Mouse (Mus musculus) liver, embryonic 12.5 days (tissue): ENCODE measurements around the gene Gm20695. TPM values are rescaled to one million over a fixed set of nuclear protein-coding genes. Genes with fewer than 3 reads are reported as not detected.
A peak's percentile ranks its signal among the peaks of the same experiment; 100 is the strongest.
"Not testable (repeated sequence)": the region's sequence is repeated elsewhere in the genome, so short reads cannot be mapped to it uniquely, and the experiment has no call there.

ENCODE experiments used
- ATAC-seq: fragments of 200-750 bp; cut with Nextera tagmentation; 2 replicates; pipeline ENCODE4 v1.8.0; 2017; ENCODE audit warnings: moderate number of reproducible peaks, mild to moderate bottlenecking, moderate library complexity
- H3K27ac ChIP-seq: fragments of 300-500 bp; sonication (generic); 2 replicates; pipeline ENCODE4 v1.5.1; 2016; ENCODE audit warnings: mild to moderate bottlenecking
- H3K27me3 ChIP-seq: fragments of 300-500 bp; sonication (generic); replicated peaks from 2 replicates; pipeline ENCODE4 v1.6.1; 2016; ENCODE audit warnings: mild to moderate bottlenecking, moderate library complexity
- H3K36me3 ChIP-seq: fragments of 300-500 bp; sonication (generic); 2 replicates; pipeline ENCODE4 v1.6.1; 2016; ENCODE audit warnings: mild to moderate bottlenecking, moderate library complexity
- H3K4me1 ChIP-seq: fragments of 300-500 bp; sonication (generic); 2 replicates; pipeline ENCODE4 v1.6.1; 2016
- H3K4me2 ChIP-seq: fragments of 300-500 bp; sonication (generic); 2 replicates; pipeline ENCODE4 v1.6.1; 2016; ENCODE audit warnings: mild to moderate bottlenecking, moderate library complexity
- H3K4me3 ChIP-seq: fragments of 300-500 bp; sonication (generic); 2 replicates; pipeline ENCODE4 v1.5.1; 2016; ENCODE audit warnings: mild to moderate bottlenecking, moderate library complexity
- H3K9ac ChIP-seq: fragments of 300-500 bp; sonication (generic); 2 replicates; pipeline ENCODE4 v1.6.1; 2016; ENCODE audit warnings: mild to moderate bottlenecking, moderate library complexity
- H3K9me3 ChIP-seq: fragments of 300-500 bp; sonication (generic); replicated peaks from 2 replicates; pipeline ENCODE4 v1.6.1; 2016; ENCODE audit warnings: mild to moderate bottlenecking, moderate library complexity
- WGBS: fragments of 180-500 bp; shearing (Covaris S2); methylation state at CpG from one replicate; pipeline ENCODE4 v1.1.7; 2016; ENCODE audit not compliant: insufficient replicate concordance; 5-methylcytosine and 5-hydroxymethylcytosine counted together
- polyA plus RNA-seq: library from polyadenylated mRNA; unstranded; fragments of >200 nt; fragmentation: Nextera tagmentation; extraction: Ambion mirVana; gene quantifications from 2 replicates; pipeline ENCODE4 v1.2.1, GENCODE M21; 2016

Gm20695 gene
- 0.81 and 1.2 TPM in 2 replicates for polyA plus RNA-seq

GRCm38 (mm10) chr16:3884201-3885064 is at the start of gene Gm20695, which contains the start of gene Zfp597:
Gene Gm20695 (plus strand): TSS chr16:3884648.
Gene Zfp597 (minus strand): TSS chr16:3884561.
- peak; percentile 98 for ATAC-seq

GRCm38 (mm10) chr16:3835461-3835860 is 49.0 kb upstream of the Gm20695 start:
- no peak for ATAC-seq
- peaks cover 7% of the 10 kb centered on the region; the same call in 1 of the 2 replicates for H3K27me3 ChIP-seq
- WGBS: 56% methylated on average over 2 of the region's 2 CpGs
- no peak overlapping the region for H3K4me2 ChIP-seq
- no peak overlapping the region for H3K27ac ChIP-seq
- H3K4me3 ChIP-seq: no peak overlapping the region
- H3K4me1 ChIP-seq: no peaks in the 10 kb centered on the region
- H3K36me3 ChIP-seq: no peaks in the 10 kb centered on the region
- H3K9ac ChIP-seq: no peak overlapping the region
- H3K9me3 ChIP-seq: no peaks in the 10 kb centered on the region

More at GRCm38 (mm10) chr16:3884201-3885064, at the start of gene Gm20695, which contains the start of gene Zfp597:
- H3K9ac ChIP-seq: peak within 1 kb of the TSS; percentile 93
- under 1% methylated on average over 88 of the region's 88 CpGs for WGBS
- H3K27ac ChIP-seq: peak within 1 kb of the TSS; percentile 87
- H3K36me3 ChIP-seq: peaks cover 17% of the 10 kb centered on the region
- H3K4me2 ChIP-seq: peak within 1 kb of the TSS; percentile 83
- peaks cover 35% of the 10 kb centered on the region for H3K4me1 ChIP-seq
- peak within 1 kb of the TSS; percentile 88 for H3K4me3 ChIP-seq
- H3K9me3 ChIP-seq: no peaks in the 10 kb centered on the region
- H3K27me3 ChIP-seq: no peaks in the 10 kb centered on the region

- H3K27ac ChIP-seq: no peak overlapping the region
- H3K9me3 ChIP-seq: no peaks in the 10 kb centered on the region
- 50% methylated on average over 17 of the region's 17 CpGs for WGBS
- no peaks in the 10 kb centered on the region for H3K36me3 ChIP-seq
- H3K4me1 ChIP-seq: peaks cover 6% of the 10 kb centered on the region; the same call in 1 of the 2 replicates
- no peak overlapping the region for H3K4me3 ChIP-seq
- H3K9ac ChIP-seq: no peak overlapping the region
- peaks cover 7% of the 10 kb centered on the region; the same call in 1 of the 2 replicates for H3K27me3 ChIP-seq
- ATAC-seq: 0 out of 2 replicates have a peak, but pooled peaks have one; percentile 30
- no peak overlapping the region for H3K4me2 ChIP-seq
These were observed 45.1 kb upstream of the Gm20695 start for GRCm38 (mm10) chr16:3839157-3839885.

- no peaks in the 10 kb centered on the region for H3K36me3 ChIP-seq
- H3K4me3 ChIP-seq: no peak overlapping the region
- H3K4me2 ChIP-seq: no peak overlapping the region
- peaks cover 7% of the 10 kb centered on the region; the same call in 1 of the 2 replicates for H3K27me3 ChIP-seq
- H3K9me3 ChIP-seq: no peaks in the 10 kb centered on the region
- 32% methylated on average over 4 of the region's 4 CpGs for WGBS
- peaks cover 22% of the 10 kb centered on the region for H3K4me1 ChIP-seq
- H3K9ac ChIP-seq: no peak overlapping the region
- ATAC-seq: no peak
- H3K27ac ChIP-seq: no peak overlapping the region
These were observed 41.5 kb upstream of the Gm20695 start for GRCm38 (mm10) chr16:3842989-3843388.

- Histone ChIP-seq H3K27me3 (peaks cover 7% of the 10 kb centered on the region; the same call in 1 of the 2 replicates), H3K4me2 (no peak overlapping the region), H3K27ac (no peak overlapping the region), H3K9me3 (no peaks in the 10 kb centered on the region), H3K4me3 (no peak overlapping the region), H3K36me3 (no peaks in the 10 kb centered on the region), H3K9ac (no peak overlapping the region), H3K4me1 (peaks cover 24% of the 10 kb centered on the region)
- no peak for ATAC-seq
- WGBS: 65% methylated on average over 1 of the region's 1 CpGs
These were observed 40.7 kb upstream of the Gm20695 start for GRCm38 (mm10) chr16:3843796-3844195.

GRCm38 (mm10) chr16:3846711-3847518 is 37.5 kb upstream of the Gm20695 start, which contains the start of gene Zfp174:
Gene Zfp174 (plus strand): TSS chr16:3847268.
- Histone ChIP-seq H3K27ac (peak within 1 kb of the TSS; percentile 27; the same call in 1 of the 2 replicates), H3K27me3 (no peaks in the 10 kb centered on the region), H3K4me3 (peak within 1 kb of the TSS; percentile 73), H3K4me1 (peaks cover 29% of the 10 kb centered on the region), H3K9me3 (no peaks in the 10 kb centered on the region), H3K9ac (peak within 1 kb of the TSS; percentile 76), H3K4me2 (peak within 1 kb of the TSS; percentile 81), H3K36me3 (no peaks in the 10 kb centered on the region)
- WGBS: 3% methylated on average over 38 of the region's 38 CpGs
- peak; percentile 100 for ATAC-seq

- no peaks in the 10 kb centered on the region for H3K36me3 ChIP-seq
- H3K4me2 ChIP-seq: peak overlapping the region; percentile 81
- ATAC-seq: no peak
- H3K9me3 ChIP-seq: no peaks in the 10 kb centered on the region
- peaks cover 27% of the 10 kb centered on the region for H3K4me1 ChIP-seq
- H3K9ac ChIP-seq: peak overlapping the region; percentile 76; the same call in 1 of the 2 replicates
- WGBS: 71% methylated on average over 4 of the region's 4 CpGs
- peak overlapping the region; percentile 27; the same call in 1 of the 2 replicates for H3K27ac ChIP-seq
- peak overlapping the region; percentile 73 for H3K4me3 ChIP-seq
- H3K27me3 ChIP-seq: no peaks in the 10 kb centered on the region
These were observed 36.6 kb upstream of the Gm20695 start for GRCm38 (mm10) chr16:3847871-3848270.

- no peaks in the 10 kb centered on the region for H3K27me3 ChIP-seq
- H3K27ac ChIP-seq: no peak overlapping the region
- no peaks in the 10 kb centered on the region for H3K9me3 ChIP-seq
- WGBS: 65% methylated on average over 3 of the region's 3 CpGs
- H3K4me3 ChIP-seq: no peak overlapping the region
- no peak overlapping the region for H3K9ac ChIP-seq
- no peaks in the 10 kb centered on the region for H3K36me3 ChIP-seq
- peaks cover 23% of the 10 kb centered on the region for H3K4me1 ChIP-seq
- H3K4me2 ChIP-seq: no peak overlapping the region
- no peak for ATAC-seq
These were observed 36.0 kb upstream of the Gm20695 start for GRCm38 (mm10) chr16:3848416-3848815.

GRCm38 (mm10) chr16:3851301-3851700 is 33.1 kb upstream of the Gm20695 start:
- 79% methylated on average over 13 of the region's 13 CpGs for WGBS
- not testable (repeated sequence) for H3K9me3 ChIP-seq, H3K27ac ChIP-seq, H3K36me3 ChIP-seq, H3K9ac ChIP-seq, H3K4me2 ChIP-seq, ATAC-seq, H3K27me3 ChIP-seq, H3K4me3 ChIP-seq
- peaks cover 23% of the 10 kb centered on the region for H3K4me1 ChIP-seq

GRCm38 (mm10) chr16:3852586-3852985 is 31.9 kb upstream of the Gm20695 start:
- Histone ChIP-seq H3K27ac (no peak overlapping the region), H3K4me1 (peaks cover 14% of the 10 kb centered on the region), H3K9me3 (no peaks in the 10 kb centered on the region), H3K4me2 (no peak overlapping the region), H3K27me3 (no peaks in the 10 kb centered on the region), H3K4me3 (no peak overlapping the region), H3K9ac (no peak overlapping the region), H3K36me3 (no peaks in the 10 kb centered on the region)
- 60% methylated on average over 12 of the region's 12 CpGs for WGBS
- ATAC-seq: no peak
